Mouse (Mus musculus): ENCODE measurements around the gene Actl6b. TPM values are rescaled to one million over a fixed set of nuclear protein-coding genes. Genes with fewer than 3 reads are reported as not detected.
A peak's percentile ranks its signal among the peaks of the same experiment; 100 is the strongest.

Gene Actl6b
- total RNA-seq, 2 experiments from 2014 or later: not detected

GRCm38 (mm10) chr5:137553898-137554297 is 581 bp downstream of the Actl6b start:
- no peak for DNase-seq (ENCODE audit: low spot score)

- no peak for DNase-seq (ENCODE audit: low spot score)
These were observed 8.2 kb downstream of the Actl6b start for GRCm38 (mm10) chr5:137561556-137561955.

GRCm38 (mm10) chr5:137562965-137563364 is 9.6 kb downstream of the Actl6b start:
- no peak for DNase-seq (ENCODE audit: low spot score)

DNA sequence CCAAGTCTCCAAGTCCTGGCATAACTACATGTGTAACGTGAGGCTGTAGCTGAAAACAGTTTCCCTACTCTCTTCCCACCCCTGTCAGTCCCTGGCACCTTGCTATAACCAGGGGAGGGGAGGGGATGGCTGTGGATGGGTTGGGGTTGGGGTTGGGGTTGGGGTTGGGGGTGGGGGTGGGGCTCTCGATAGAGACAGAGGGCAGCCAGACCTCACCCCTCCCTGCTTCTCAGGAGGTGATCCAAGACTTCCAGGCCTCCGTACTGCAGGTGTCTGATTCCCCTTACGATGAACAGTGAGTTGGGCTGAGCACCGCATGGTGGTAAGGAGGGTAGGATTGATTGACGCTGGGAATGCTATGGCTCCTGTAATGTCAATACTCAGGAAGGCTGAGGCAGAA is 12.4 kb downstream of the Actl6b start:
- no peak for DNase-seq (ENCODE audit: low spot score)

- no peak for DNase-seq (ENCODE audit: low spot score)
These were observed 13.1 kb downstream of the Actl6b start for GRCm38 (mm10) chr5:137566416-137566815.

GRCm38 (mm10) chr5:137568223-137568798 is 15.0 kb downstream of the Actl6b start:
- no peak for DNase-seq (ENCODE audit: low spot score)

GRCm38 (mm10) chr5:137569031-137569430 is 15.7 kb downstream of the Actl6b start:
- DNase-seq (ENCODE audit: low spot score): no peak

GRCm38 (mm10) chr5:137569665-137570064 is 16.3 kb downstream of the Actl6b start, which contains the start of gene Tfr2:
Gene Tfr2, plus strand, starts transcription at chr5:137569840.
- peak; percentile 40 for DNase-seq (ENCODE audit: low spot score)

DNA sequence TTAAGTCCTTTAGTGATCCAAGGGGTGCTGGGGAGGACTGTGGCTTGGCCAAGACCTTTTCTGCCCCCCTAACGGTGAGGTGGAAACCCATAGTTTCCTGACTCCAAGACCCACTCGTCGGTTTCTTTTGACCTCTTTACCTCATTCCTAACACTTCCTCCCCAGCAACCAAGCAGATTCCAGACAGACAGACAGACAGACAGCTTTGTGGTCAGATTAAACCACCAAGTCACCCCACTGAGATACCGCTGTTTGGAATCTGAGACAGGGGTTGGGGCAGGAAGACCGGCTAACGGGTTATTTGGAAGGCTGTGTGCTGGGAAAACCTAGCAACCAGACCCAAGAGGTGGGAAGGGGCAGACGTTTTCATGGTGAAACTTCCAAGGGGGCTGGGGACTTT is 16.9 kb downstream of the Actl6b start:
- no peak for DNase-seq (ENCODE audit: low spot score)

DNA sequence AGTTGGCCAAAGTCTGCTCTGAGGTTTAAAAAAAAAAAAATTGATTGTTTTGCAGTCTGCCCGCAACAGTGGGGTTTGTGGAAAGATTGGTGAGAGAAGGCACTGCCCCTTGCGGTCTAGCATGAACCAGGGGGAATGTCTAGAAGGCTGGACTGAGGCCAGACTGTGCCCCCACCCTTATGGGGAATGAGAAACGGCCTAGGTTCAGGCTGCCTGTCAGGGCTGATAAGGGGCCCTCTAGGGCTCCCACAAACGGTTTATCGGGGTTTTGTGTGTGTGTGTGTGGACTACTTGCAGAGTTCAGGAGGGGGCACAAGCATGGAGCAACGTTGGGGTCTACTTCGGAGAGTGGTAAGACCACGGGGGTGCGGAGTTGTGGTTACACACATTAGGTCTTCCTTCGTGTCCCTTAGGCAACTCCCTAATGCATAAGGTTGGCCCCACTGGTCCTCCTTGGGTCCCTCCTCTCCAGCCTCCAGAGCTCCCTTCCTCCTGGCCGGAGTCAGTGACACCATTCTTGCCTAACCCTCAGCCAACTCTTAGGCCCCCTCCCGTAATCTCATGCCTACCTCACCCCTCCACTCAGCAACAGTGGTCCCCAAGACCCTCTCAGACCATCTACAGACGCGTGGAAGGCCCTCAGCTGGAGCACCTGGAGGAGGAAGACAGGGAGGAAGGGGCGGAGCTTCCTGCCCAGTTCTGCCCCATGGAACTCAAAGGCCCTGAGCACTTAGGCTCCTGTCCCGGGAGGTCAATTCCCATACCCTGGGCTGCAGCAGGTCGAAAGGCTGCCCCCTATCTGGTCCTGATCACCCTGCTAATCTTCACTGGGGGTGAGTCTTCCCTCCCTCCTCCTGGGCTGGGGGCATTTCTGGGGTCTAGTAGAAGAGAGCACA is 17.6 kb downstream of the Actl6b start:
- DNase-seq (ENCODE audit: low spot score): no peak

GRCm38 (mm10) chr5:137574470-137574901 is 21.2 kb downstream of the Actl6b start:
- peak; percentile 25 for DNase-seq (ENCODE audit: low spot score)

GRCm38 (mm10) chr5:137580246-137580645 is 26.9 kb downstream of the Actl6b start:
- DNase-seq (ENCODE audit: low spot score): no peak

- DNase-seq (ENCODE audit: low spot score): no peak
These were observed 29.4 kb downstream of the Actl6b start for GRCm38 (mm10) chr5:137582702-137583101.

- DNase-seq (ENCODE audit: low spot score): no peak
These were observed 30.4 kb downstream of the Actl6b start for GRCm38 (mm10) chr5:137583670-137584169.

- DNase-seq (ENCODE audit: low spot score): peak; percentile 79
These were observed 31.7 kb downstream of the Actl6b start for GRCm38 (mm10) chr5:137584976-137585375.

DNA sequence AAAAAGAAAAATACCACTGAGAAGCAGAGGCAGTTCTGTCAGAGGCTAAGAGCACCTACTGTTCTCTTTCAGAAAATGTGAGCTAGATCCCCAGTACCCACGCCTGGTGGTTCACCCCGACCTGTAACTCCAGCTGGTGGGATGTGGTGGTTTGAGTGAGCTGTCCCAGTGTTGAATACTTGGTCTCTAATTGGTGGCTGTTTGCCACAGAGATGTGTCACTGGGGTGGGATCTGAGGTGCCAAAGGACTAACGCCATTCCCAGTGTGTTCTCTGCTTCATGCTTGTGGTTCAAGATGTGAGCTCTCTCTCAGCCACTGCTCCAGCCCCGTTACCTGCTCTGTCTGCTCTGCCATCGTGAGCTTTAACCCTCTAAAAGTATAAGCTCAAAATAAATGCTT is 37.2 kb downstream of the Actl6b start:
- DNase-seq (ENCODE audit: low spot score): no peak

GRCm38 (mm10) chr5:137595921-137596320 is 42.6 kb downstream of the Actl6b start:
- DNase-seq (ENCODE audit: low spot score): no peak

DNA sequence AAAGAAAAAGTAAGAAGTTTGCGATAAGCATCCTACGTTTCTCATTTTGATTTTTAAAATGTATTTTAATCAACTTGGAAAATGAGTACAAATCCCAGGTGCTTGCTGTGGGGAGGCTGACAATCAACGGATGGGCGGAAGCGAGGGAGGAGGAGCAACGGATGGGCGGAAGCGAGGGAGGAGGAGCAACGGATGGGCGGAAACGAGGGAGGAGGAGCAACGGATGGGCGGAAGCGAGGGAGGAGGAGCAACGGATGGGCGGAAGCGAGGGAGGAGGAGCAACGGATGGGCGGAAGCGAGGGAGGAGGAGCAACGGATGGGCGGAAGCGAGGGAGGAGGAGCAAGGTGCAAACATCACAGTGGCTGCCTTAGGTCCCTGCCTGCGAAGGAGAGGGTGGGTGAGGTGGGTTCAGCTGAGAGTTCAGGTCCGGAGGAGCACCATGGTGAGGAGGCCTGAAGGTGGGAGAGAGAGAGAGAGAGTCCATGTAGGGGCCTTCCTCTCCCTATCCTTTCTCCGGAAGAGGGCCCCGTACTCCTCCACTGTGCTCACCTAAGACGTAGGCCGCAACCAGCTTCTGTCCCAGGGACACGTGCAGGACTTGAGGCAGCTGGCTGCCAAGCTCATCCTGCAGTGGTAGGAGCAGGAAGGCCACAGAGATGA is 43.4 kb downstream of the Actl6b start:
- no peak for DNase-seq (ENCODE audit: low spot score)

DNA sequence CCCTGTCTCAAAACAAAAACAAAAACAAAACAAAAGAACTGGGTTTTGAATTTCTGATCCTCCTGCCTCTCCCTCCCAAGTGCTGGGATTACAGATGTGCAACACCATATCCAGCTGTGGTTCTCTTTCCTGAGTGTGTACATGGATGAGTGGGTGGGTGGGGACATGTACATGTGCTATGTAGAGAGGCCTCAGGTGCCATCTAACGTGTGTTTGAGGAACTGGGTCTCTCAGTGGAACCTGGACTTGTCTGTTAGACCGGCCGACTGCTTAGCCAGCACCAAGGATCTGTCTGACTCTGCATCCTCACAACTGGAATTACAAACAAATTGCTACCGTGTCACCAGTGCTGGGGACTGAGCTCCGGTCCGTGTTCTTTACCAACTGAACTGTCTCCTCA is 44.3 kb downstream of the Actl6b start:
- DNase-seq (ENCODE audit: low spot score): no peak

- DNase-seq (ENCODE audit: low spot score): no peak
These were observed 44.9 kb downstream of the Actl6b start for GRCm38 (mm10) chr5:137598100-137598826.

GRCm38 (mm10) chr5:137599600-137599999 is 46.3 kb downstream of the Actl6b start:
- DNase-seq (ENCODE audit: low spot score): no peak

GRCm38 (mm10) chr5:137600281-137600618 is 46.9 kb downstream of the Actl6b start:
- DNase-seq (ENCODE audit: low spot score): no peak

Data from gastrocnemius, adult 18-20 months (tissue).